Mouse (Mus musculus): Measurements from ENCODE around the gene Etv4. TPM values are rescaled to one million over a fixed set of nuclear protein-coding genes. Genes with fewer than 3 reads are reported as not detected.
A peak's percentile ranks its signal among the peaks of the same experiment; 100 is the strongest.

Etv4 gene
- polyA plus RNA-seq, 1 experiment from 2014 or later: 4.8 TPM

- peak overlapping the region; percentile 3; the same call in 1 of the 2 replicates for H3K4me2 ChIP-seq (ENCODE audit: low read depth, low read length)
- H3K9me3 ChIP-seq (ENCODE audit: control insufficient read depth, low read length): peaks cover 6% of the 10 kb centered on the region; the same call in 1 of the 2 replicates
- WGBS: 20% methylated on average over 22 of the region's 22 CpGs
- no peak; the same call in 1 of the 2 replicates for ATAC-seq
- H3K9ac ChIP-seq (ENCODE audit: low read depth, low read length): no peak overlapping the region
- peaks cover 8% of the 10 kb centered on the region; the same call in 1 of the 2 replicates for H3K4me1 ChIP-seq (ENCODE audit: control insufficient read depth, insufficient read depth, low read length)
- H3K27me3 ChIP-seq (replicated peaks; ENCODE audit: control insufficient read depth, insufficient read depth, low read length): no peaks in the 10 kb centered on the region
- H3K4me3 ChIP-seq (ENCODE audit: low read length): no peak overlapping the region
- peak overlapping the region; percentile 59; the same call in 1 of the 2 replicates for H3K27ac ChIP-seq (ENCODE audit: low read length)
- no peaks in the 10 kb centered on the region for H3K36me3 ChIP-seq (ENCODE audit: control insufficient read depth, insufficient read depth, low read length)
These were observed 30.2 kb upstream of the Etv4 start for GRCm38 (mm10) chr11:101815103-101816085.

GRCm38 (mm10) chr11:101814375-101815102 is 29.4 kb upstream of the Etv4 start:
- no peak overlapping the region for H3K27ac ChIP-seq (ENCODE audit: low read length)

GRCm38 (mm10) chr11:101813259-101813658 is 28.1 kb upstream of the Etv4 start:
- Histone ChIP-seq H3K27ac (ENCODE audit: low read length) (no peak overlapping the region), H3K4me3 (ENCODE audit: low read length) (no peak overlapping the region), H3K4me1 (ENCODE audit: control insufficient read depth, insufficient read depth, low read length) (peaks cover 8% of the 10 kb centered on the region; the same call in 1 of the 2 replicates), H3K9ac (ENCODE audit: low read depth, low read length) (no peak overlapping the region), H3K27me3 (replicated peaks; ENCODE audit: control insufficient read depth, insufficient read depth, low read length) (no peaks in the 10 kb centered on the region), H3K9me3 (ENCODE audit: control insufficient read depth, low read length) (0 out of 2 replicates have a peak, but pooled peaks cover 2% of the 10 kb centered on the region), H3K36me3 (ENCODE audit: control insufficient read depth, insufficient read depth, low read length) (no peaks in the 10 kb centered on the region), H3K4me2 (ENCODE audit: low read depth, low read length) (no peak overlapping the region)
- 2% methylated on average over 7 of the region's 7 CpGs for WGBS
- ATAC-seq: no peak

More at GRCm38 (mm10) chr11:101814375-101815102, 29.4 kb upstream of the Etv4 start:
- Histone ChIP-seq H3K9me3 (ENCODE audit: control insufficient read depth, low read length) (0 out of 2 replicates have a peak, but pooled peaks cover 2% of the 10 kb centered on the region), H3K36me3 (ENCODE audit: control insufficient read depth, insufficient read depth, low read length) (no peaks in the 10 kb centered on the region), H3K4me1 (ENCODE audit: control insufficient read depth, insufficient read depth, low read length) (peaks cover 8% of the 10 kb centered on the region; the same call in 1 of the 2 replicates), H3K9ac (ENCODE audit: low read depth, low read length) (no peak overlapping the region), H3K4me3 (ENCODE audit: low read length) (no peak overlapping the region), H3K4me2 (ENCODE audit: low read depth, low read length) (peak overlapping the region; percentile 3; the same call in 1 of the 2 replicates), H3K27me3 (replicated peaks; ENCODE audit: control insufficient read depth, insufficient read depth, low read length) (no peaks in the 10 kb centered on the region)
- WGBS: 22% methylated on average over 23 of the region's 23 CpGs
- ATAC-seq: peak; percentile 57; the same call in 1 of the 2 replicates

GRCm38 (mm10) chr11:101809060-101809828 is 24.1 kb upstream of the Etv4 start:
- H3K27me3 ChIP-seq (replicated peaks; ENCODE audit: control insufficient read depth, insufficient read depth, low read length): 0 out of 2 replicates have a peak, but pooled peaks cover 2% of the 10 kb centered on the region
- WGBS: 27% methylated on average over 15 of the region's 15 CpGs
- H3K9me3 ChIP-seq (ENCODE audit: control insufficient read depth, low read length): 0 out of 2 replicates have a peak, but pooled peaks cover 2% of the 10 kb centered on the region
- H3K4me2 ChIP-seq (ENCODE audit: low read depth, low read length): 0 out of 2 replicates have a peak overlapping the region, but pooled peaks have one; percentile 19
- no peak overlapping the region for H3K4me3 ChIP-seq (ENCODE audit: low read length)
- no peaks in the 10 kb centered on the region for H3K36me3 ChIP-seq (ENCODE audit: control insufficient read depth, insufficient read depth, low read length)
- ATAC-seq: peak; percentile 86
- H3K9ac ChIP-seq (ENCODE audit: low read depth, low read length): no peak overlapping the region
- H3K27ac ChIP-seq (ENCODE audit: low read length): peak overlapping the region; percentile 37; the same call in 1 of the 2 replicates
- no peaks in the 10 kb centered on the region for H3K4me1 ChIP-seq (ENCODE audit: control insufficient read depth, insufficient read depth, low read length)

- 0 out of 2 replicates have a peak, but pooled peaks cover 2% of the 10 kb centered on the region for H3K27me3 ChIP-seq (replicated peaks; ENCODE audit: control insufficient read depth, insufficient read depth, low read length)
- 0 out of 2 replicates have a peak, but pooled peaks cover 2% of the 10 kb centered on the region for H3K9me3 ChIP-seq (ENCODE audit: control insufficient read depth, low read length)
- H3K27ac ChIP-seq (ENCODE audit: low read length): no peak overlapping the region
- H3K4me2 ChIP-seq (ENCODE audit: low read depth, low read length): no peak overlapping the region
- no peak for ATAC-seq
- 84% methylated on average over 10 of the region's 10 CpGs for WGBS
- no peak overlapping the region for H3K9ac ChIP-seq (ENCODE audit: low read depth, low read length)
- H3K4me1 ChIP-seq (ENCODE audit: control insufficient read depth, insufficient read depth, low read length): no peaks in the 10 kb centered on the region
- H3K36me3 ChIP-seq (ENCODE audit: control insufficient read depth, insufficient read depth, low read length): no peaks in the 10 kb centered on the region
- no peak overlapping the region for H3K4me3 ChIP-seq (ENCODE audit: low read length)
These were observed 22.1 kb upstream of the Etv4 start for GRCm38 (mm10) chr11:101807266-101807665.

- H3K4me2 ChIP-seq (ENCODE audit: low read depth, low read length): no peak overlapping the region
- H3K9ac ChIP-seq (ENCODE audit: low read depth, low read length): no peak overlapping the region
- no peaks in the 10 kb centered on the region for H3K36me3 ChIP-seq (ENCODE audit: control insufficient read depth, insufficient read depth, low read length)
- 0 out of 2 replicates have a peak, but pooled peaks cover 2% of the 10 kb centered on the region for H3K9me3 ChIP-seq (ENCODE audit: control insufficient read depth, low read length)
- peaks cover 3% of the 10 kb centered on the region; the same call in 1 of the 2 replicates for H3K4me1 ChIP-seq (ENCODE audit: control insufficient read depth, insufficient read depth, low read length)
- H3K4me3 ChIP-seq (ENCODE audit: low read length): no peak overlapping the region
- no peak overlapping the region for H3K27ac ChIP-seq (ENCODE audit: low read length)
- no peak for ATAC-seq
- 0 out of 2 replicates have a peak, but pooled peaks cover 2% of the 10 kb centered on the region for H3K27me3 ChIP-seq (replicated peaks; ENCODE audit: control insufficient read depth, insufficient read depth, low read length)
- 68% methylated on average over 12 of the region's 12 CpGs for WGBS
These were observed 21.6 kb upstream of the Etv4 start for GRCm38 (mm10) chr11:101806741-101807140.

- whole genome bisulfite sequencing: 77% methylated on average over 8 of the region's 8 CpGs
- H3K9me3 ChIP-seq (ENCODE audit: control insufficient read depth, low read length): no peaks in the 10 kb centered on the region
- H3K27ac ChIP-seq (ENCODE audit: low read length): no peak overlapping the region
- no peak for ATAC-seq
- H3K9ac ChIP-seq (ENCODE audit: low read depth, low read length): no peak overlapping the region
- 0 out of 2 replicates have a peak, but pooled peaks cover 2% of the 10 kb centered on the region for H3K27me3 ChIP-seq (replicated peaks; ENCODE audit: control insufficient read depth, insufficient read depth, low read length)
- no peaks in the 10 kb centered on the region for H3K36me3 ChIP-seq (ENCODE audit: control insufficient read depth, insufficient read depth, low read length)
- no peak overlapping the region for H3K4me2 ChIP-seq (ENCODE audit: low read depth, low read length)
- H3K4me1 ChIP-seq (ENCODE audit: control insufficient read depth, insufficient read depth, low read length): peaks cover 7% of the 10 kb centered on the region
- H3K4me3 ChIP-seq (ENCODE audit: low read length): no peak overlapping the region
These were observed 20.0 kb upstream of the Etv4 start for GRCm38 (mm10) chr11:101805113-101805704.

GRCm38 (mm10) chr11:101801386-101801785 is 16.2 kb upstream of the Etv4 start:
- Histone ChIP-seq H3K4me3 (ENCODE audit: low read length) (no peak overlapping the region), H3K9ac (ENCODE audit: low read depth, low read length) (no peak overlapping the region), H3K4me2 (ENCODE audit: low read depth, low read length) (no peak overlapping the region), H3K36me3 (ENCODE audit: control insufficient read depth, insufficient read depth, low read length) (no peaks in the 10 kb centered on the region), H3K4me1 (ENCODE audit: control insufficient read depth, insufficient read depth, low read length) (peaks cover 7% of the 10 kb centered on the region), H3K27me3 (replicated peaks; ENCODE audit: control insufficient read depth, insufficient read depth, low read length) (0 out of 2 replicates have a peak, but pooled peaks cover 2% of the 10 kb centered on the region), H3K27ac (ENCODE audit: low read length) (no peak overlapping the region), H3K9me3 (ENCODE audit: control insufficient read depth, low read length) (no peaks in the 10 kb centered on the region)
- no peak for ATAC-seq
- WGBS: 15% methylated on average over 5 of the region's 5 CpGs

Measured in intestine, embryonic 16.5 days (tissue).